Mouse (Mus musculus): ENCODE results near the gene Gm17387. TPM values are rescaled to one million over a fixed set of nuclear protein-coding genes. Genes with fewer than 3 reads are reported as not detected.

The Gm17387 gene
- polyA plus RNA-seq, 1 experiment from 2014 or later = not detected

DNA sequence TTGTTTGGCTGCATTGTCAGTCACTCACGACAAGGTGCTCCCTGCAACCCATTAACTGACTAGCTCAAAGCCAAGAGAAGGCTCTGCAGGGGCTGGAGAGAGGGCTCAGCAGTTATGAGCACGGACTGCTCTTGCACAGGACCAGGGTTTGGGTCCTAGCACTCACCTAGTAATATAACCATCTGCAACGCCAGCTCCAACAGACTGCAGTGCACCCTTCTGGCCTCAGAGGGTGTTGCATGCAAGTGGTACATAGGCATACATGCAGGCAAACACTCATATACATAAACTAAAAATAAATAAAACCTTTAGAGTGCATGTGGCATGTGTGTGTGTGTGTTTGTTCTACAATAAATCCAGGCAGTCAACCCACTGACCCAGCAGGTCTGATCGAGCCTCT is 26.9 kb downstream of the Gm17387 start:
- Histone ChIP-seq H3K9ac (no peak overlapping the region), H3K27me3 (no peaks in the 10 kb centered on the region), H3K4me1 (peaks cover 5% of the 10 kb centered on the region), H3K27ac (no peak overlapping the region), H3K4me2 (replicated peaks) (no peak overlapping the region), H3K36me3 (no peaks in the 10 kb centered on the region), H3K9me3 (no peaks in the 10 kb centered on the region), H3K4me3 (no peak overlapping the region)
- 83% methylated on average over 4 of the region's 4 CpGs for WGBS
- ATAC-seq (ENCODE audit: insufficient number of reproducible peaks, insufficient read depth, low FRiP score, low TSS enrichment) = no peak

DNA sequence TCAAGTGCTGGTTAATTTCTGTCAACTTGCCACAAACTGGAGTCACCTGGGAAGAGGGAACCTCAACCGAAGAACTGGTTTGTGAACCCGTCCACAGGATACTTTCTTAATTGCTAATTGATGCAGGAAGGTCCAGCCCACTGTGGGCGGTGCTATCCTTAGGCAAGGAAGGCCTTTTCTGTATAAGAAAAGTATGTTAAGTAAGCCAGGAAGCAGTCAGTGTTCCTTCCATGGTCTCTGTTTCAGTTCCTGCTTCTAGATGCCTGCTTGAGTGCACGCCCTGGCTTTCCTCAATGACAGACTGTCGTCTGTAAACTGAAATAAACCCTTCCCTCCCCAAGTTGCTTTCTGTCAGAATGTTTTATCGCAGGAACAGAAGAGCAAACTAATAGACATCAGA is 28.0 kb downstream of the Gm17387 start:
- no peak overlapping the region for H3K4me2 ChIP-seq (replicated peaks)
- 90% methylated on average over 6 of the region's 6 CpGs for WGBS

GRCm38 (mm10) chr7:141057541-141057940 is 28.6 kb downstream of the Gm17387 start:
- Histone ChIP-seq H3K27ac (no peak overlapping the region), H3K9me3 (no peaks in the 10 kb centered on the region), H3K4me2 (replicated peaks) (no peak overlapping the region), H3K27me3 (no peaks in the 10 kb centered on the region), H3K4me1 (peaks cover 12% of the 10 kb centered on the region), H3K9ac (no peak overlapping the region), H3K36me3 (no peaks in the 10 kb centered on the region), H3K4me3 (no peak overlapping the region)
- ATAC-seq (ENCODE audit: insufficient number of reproducible peaks, insufficient read depth, low FRiP score, low TSS enrichment) = no peak
- WGBS = 86% methylated on average over 1 of the region's 1 CpGs

More for the DNA sequence above, 28.0 kb downstream of the Gm17387 start:
- H3K36me3 ChIP-seq = no peaks in the 10 kb centered on the region
- H3K9me3 ChIP-seq = no peaks in the 10 kb centered on the region
- no peak for ATAC-seq (ENCODE audit: insufficient number of reproducible peaks, insufficient read depth, low FRiP score, low TSS enrichment)
- no peak overlapping the region for H3K4me3 ChIP-seq
- no peaks in the 10 kb centered on the region for H3K27me3 ChIP-seq
- H3K27ac ChIP-seq = no peak overlapping the region
- H3K9ac ChIP-seq = no peak overlapping the region
- H3K4me1 ChIP-seq = peaks cover 11% of the 10 kb centered on the region

GRCm38 (mm10) chr7:141058601-141059341 is 29.8 kb downstream of the Gm17387 start:
- H3K9ac ChIP-seq = no peak overlapping the region
- peaks cover 12% of the 10 kb centered on the region for H3K4me1 ChIP-seq
- H3K9me3 ChIP-seq = no peaks in the 10 kb centered on the region
- no peaks in the 10 kb centered on the region for H3K27me3 ChIP-seq
- H3K27ac ChIP-seq = no peak overlapping the region
- no peak for ATAC-seq (ENCODE audit: insufficient number of reproducible peaks, insufficient read depth, low FRiP score, low TSS enrichment)
- H3K36me3 ChIP-seq = no peaks in the 10 kb centered on the region
- H3K4me2 ChIP-seq (replicated peaks) = no peak overlapping the region
- WGBS = 86% methylated on average over 14 of the region's 14 CpGs
- H3K4me3 ChIP-seq = no peak overlapping the region

DNA sequence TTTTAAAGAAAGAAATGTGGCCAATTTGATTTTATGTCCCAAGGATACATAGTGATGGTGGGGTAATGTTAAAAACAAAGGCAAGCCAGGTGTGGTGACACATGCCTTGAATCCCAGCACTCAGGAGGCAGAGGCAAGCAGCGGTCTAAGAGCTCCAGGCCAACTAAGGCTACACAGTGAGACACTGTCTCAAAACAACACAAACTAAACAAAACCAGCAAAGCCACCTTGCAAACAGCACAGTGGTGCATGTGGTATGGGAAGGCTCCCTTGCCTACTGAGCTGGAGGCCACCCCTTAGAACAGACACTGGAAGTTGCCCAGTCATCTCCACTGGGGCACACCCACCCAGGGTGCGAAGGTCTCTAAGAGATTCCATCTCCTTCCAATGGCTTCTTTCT is 31.0 kb downstream of the Gm17387 start:
- H3K36me3 ChIP-seq = peaks cover 11% of the 10 kb centered on the region
- no peak for ATAC-seq (ENCODE audit: insufficient number of reproducible peaks, insufficient read depth, low FRiP score, low TSS enrichment)
- H3K9ac ChIP-seq = 0 out of 2 replicates have a peak overlapping the region, but pooled peaks have one; percentile 93
- peak overlapping the region; percentile 79 for H3K4me3 ChIP-seq
- H3K27me3 ChIP-seq = no peaks in the 10 kb centered on the region
- no peak overlapping the region for H3K27ac ChIP-seq
- H3K9me3 ChIP-seq = no peaks in the 10 kb centered on the region
- peak overlapping the region; percentile 89 for H3K4me2 ChIP-seq (replicated peaks)
- 64% methylated on average over 2 of the region's 2 CpGs for WGBS
- H3K4me1 ChIP-seq = peaks cover 12% of the 10 kb centered on the region

DNA sequence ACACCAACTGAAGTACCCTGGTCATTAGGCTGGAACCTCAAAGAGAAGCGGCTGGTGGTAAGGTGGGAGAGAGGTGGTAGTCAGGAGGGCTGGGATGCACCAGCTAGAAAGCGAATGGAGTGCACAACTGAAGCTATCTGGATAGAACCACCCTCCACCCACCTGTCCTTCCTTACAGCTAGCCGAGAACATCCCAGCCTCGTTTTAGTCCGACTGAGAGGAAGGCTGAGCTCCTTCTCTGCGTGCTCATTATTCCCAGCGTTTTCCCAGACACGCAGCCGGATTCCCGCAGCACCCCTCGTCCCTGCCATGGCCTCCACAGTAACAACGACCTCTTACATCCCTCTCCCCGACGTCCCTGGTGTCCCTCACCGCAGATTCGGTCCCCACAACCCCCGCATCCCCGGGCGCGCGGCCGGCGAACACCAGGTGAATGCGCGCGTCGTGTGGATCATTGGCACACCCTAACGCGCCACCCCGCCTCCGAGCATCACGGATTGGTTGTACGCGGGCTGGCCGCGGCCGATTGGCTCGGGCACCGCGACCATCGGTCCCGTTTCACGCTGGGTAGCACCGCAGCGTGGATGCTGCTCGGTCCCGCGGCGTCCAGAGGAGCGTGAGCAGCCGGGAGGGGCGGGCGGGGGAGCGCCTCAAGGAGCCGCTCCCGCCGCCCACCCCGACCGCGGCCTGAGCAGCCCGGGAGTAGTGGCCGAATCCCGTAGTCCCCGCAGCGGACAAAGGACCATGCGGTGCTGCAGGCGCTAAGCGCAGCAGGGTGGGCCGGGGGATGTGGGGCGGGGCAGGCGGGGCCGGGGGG is 31.7 kb downstream of the Gm17387 start, which contains the start of gene B4galnt4:
B4galnt4 (plus strand) TSS at position 679 of the 817 bp plus-strand sequence.
- Histone ChIP-seq H3K4me2 (replicated peaks) (peak within 1 kb of the TSS; percentile 89), H3K4me1 (peaks cover 12% of the 10 kb centered on the region), H3K36me3 (peaks cover 18% of the 10 kb centered on the region), H3K9ac (peak within 1 kb of the TSS; percentile 93), H3K27me3 (no peaks in the 10 kb centered on the region), H3K27ac (peak within 1 kb of the TSS; percentile 63), H3K9me3 (no peaks in the 10 kb centered on the region), H3K4me3 (peak within 1 kb of the TSS; percentile 79)
- ATAC-seq (ENCODE audit: insufficient number of reproducible peaks, insufficient read depth, low FRiP score, low TSS enrichment) = peak; percentile 90
- WGBS = under 1% methylated on average over 72 of the region's 72 CpGs

GRCm38 (mm10) chr7:141061269-141061692 is 32.4 kb downstream of the Gm17387 start:
- peak; percentile 61; the same call in 1 of the 2 replicates for ATAC-seq (ENCODE audit: insufficient number of reproducible peaks, insufficient read depth, low FRiP score, low TSS enrichment)
- Histone ChIP-seq H3K27me3 (no peaks in the 10 kb centered on the region), H3K27ac (peak overlapping the region; percentile 63), H3K4me3 (peak overlapping the region; percentile 79), H3K9me3 (no peaks in the 10 kb centered on the region), H3K4me2 (replicated peaks) (peak overlapping the region; percentile 89), H3K36me3 (peaks cover 25% of the 10 kb centered on the region), H3K4me1 (peaks cover 12% of the 10 kb centered on the region), H3K9ac (peak overlapping the region; percentile 93)
- under 1% methylated on average over 37 of the region's 37 CpGs for WGBS

- Histone ChIP-seq H3K27ac (no peak overlapping the region), H3K9ac (no peak overlapping the region; the same call in 1 of the 2 replicates), H3K27me3 (no peaks in the 10 kb centered on the region), H3K4me1 (peaks cover 12% of the 10 kb centered on the region), H3K36me3 (peaks cover 30% of the 10 kb centered on the region), H3K4me3 (no peak overlapping the region), H3K9me3 (no peaks in the 10 kb centered on the region), H3K4me2 (replicated peaks) (no peak overlapping the region; the same call in 1 of the 2 replicates)
- no peak for ATAC-seq (ENCODE audit: insufficient number of reproducible peaks, insufficient read depth, low FRiP score, low TSS enrichment)
- 84% methylated on average over 7 of the region's 7 CpGs for WGBS
Observed at GRCm38 (mm10) chr7:141062525-141062924, 33.6 kb downstream of the Gm17387 start.

GRCm38 (mm10) chr7:141063353-141063752 is 34.4 kb downstream of the Gm17387 start:
- Histone ChIP-seq H3K9me3 (no peaks in the 10 kb centered on the region), H3K4me2 (replicated peaks) (no peak overlapping the region), H3K36me3 (peaks cover 38% of the 10 kb centered on the region), H3K4me1 (peaks cover 12% of the 10 kb centered on the region), H3K9ac (no peak overlapping the region), H3K4me3 (no peak overlapping the region), H3K27me3 (0 out of 2 replicates have a peak, but pooled peaks cover 2% of the 10 kb centered on the region), H3K27ac (no peak overlapping the region)
- 92% methylated on average over 3 of the region's 3 CpGs for WGBS
- no peak for ATAC-seq (ENCODE audit: insufficient number of reproducible peaks, insufficient read depth, low FRiP score, low TSS enrichment)

DNA sequence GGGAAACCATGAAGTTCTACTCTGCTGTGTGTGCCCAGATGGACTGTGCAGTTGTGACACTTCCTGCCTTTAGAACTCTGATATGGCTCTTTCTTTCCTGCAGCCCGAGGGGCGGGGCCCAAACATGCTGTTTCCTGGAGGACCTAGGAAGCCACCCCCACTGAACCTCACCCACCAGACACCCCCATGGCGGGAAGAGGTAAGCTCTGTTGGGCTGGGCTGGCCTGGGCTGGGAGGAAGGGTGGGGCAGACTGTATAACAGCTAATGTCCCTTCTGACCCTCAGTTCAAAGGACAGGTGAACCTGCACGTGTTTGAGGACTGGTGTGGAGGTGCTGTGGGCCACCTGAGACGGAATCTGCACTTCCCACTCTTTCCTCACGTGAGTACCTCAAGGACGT is 35.2 kb downstream of the Gm17387 start:
- no peak overlapping the region for H3K9ac ChIP-seq
- 0 out of 2 replicates have a peak, but pooled peaks cover 5% of the 10 kb centered on the region for H3K27me3 ChIP-seq
- no peak for ATAC-seq (ENCODE audit: insufficient number of reproducible peaks, insufficient read depth, low FRiP score, low TSS enrichment)
- peaks cover 12% of the 10 kb centered on the region for H3K4me1 ChIP-seq
- H3K9me3 ChIP-seq = no peaks in the 10 kb centered on the region
- H3K27ac ChIP-seq = no peak overlapping the region
- WGBS = 84% methylated on average over 7 of the region's 7 CpGs
- peaks cover 40% of the 10 kb centered on the region for H3K36me3 ChIP-seq
- no peak overlapping the region for H3K4me2 ChIP-seq (replicated peaks)
- H3K4me3 ChIP-seq = no peak overlapping the region

DNA sequence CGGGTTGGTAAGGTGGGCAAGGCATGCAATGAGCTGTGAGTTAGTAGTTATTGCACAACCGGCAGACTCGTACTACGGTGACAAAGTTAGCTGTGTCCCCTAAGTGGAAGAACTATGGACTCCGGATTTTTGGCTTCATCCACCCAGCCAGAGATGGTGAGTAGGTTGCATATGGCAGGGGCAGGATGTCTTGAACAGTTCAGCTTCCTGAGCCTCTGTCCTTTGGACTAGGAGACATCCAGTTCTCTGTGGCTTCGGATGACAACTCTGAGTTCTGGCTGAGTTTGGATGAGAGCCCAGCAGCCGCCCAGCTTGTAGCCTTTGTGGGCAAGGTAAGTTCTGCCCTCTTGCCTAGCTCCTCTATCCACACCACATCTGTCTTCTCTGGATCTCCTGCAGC is 35.6 kb downstream of the Gm17387 start:
- no peak overlapping the region for H3K4me3 ChIP-seq
- 92% methylated on average over 7 of the region's 7 CpGs for WGBS
- H3K27ac ChIP-seq = no peak overlapping the region
- H3K9ac ChIP-seq = no peak overlapping the region
- H3K9me3 ChIP-seq = no peaks in the 10 kb centered on the region
- H3K4me2 ChIP-seq (replicated peaks) = no peak overlapping the region
- H3K27me3 ChIP-seq = peaks cover 7% of the 10 kb centered on the region; the same call in 1 of the 2 replicates
- H3K4me1 ChIP-seq = peaks cover 12% of the 10 kb centered on the region
- no peak for ATAC-seq (ENCODE audit: insufficient number of reproducible peaks, insufficient read depth, low FRiP score, low TSS enrichment)
- H3K36me3 ChIP-seq = peaks cover 40% of the 10 kb centered on the region

All from embryonic facial prominence, embryonic 12.5 days (tissue).